Mouse (Mus musculus) liver, embryonic 13.5 days (tissue): Measurements from ENCODE around the gene Fbxo34. TPM values are rescaled to one million over a fixed set of nuclear protein-coding genes. Genes with fewer than 3 reads are reported as not detected.

Source experiments
- ATAC-seq: fragments of 200-750 bp; cut with Nextera tagmentation; 2 replicates; pipeline ENCODE4 v1.8.0; 2017; ENCODE audit warnings: low read depth, mild to moderate bottlenecking, moderate number of reproducible peaks, moderate library complexity
- DNase-seq: peaks from one replicate; pipeline ENCODE4 v3.0.0; 2022
- H3K27ac ChIP-seq: fragments of 300-500 bp; sonication (generic); 2 replicates; pipeline ENCODE4 v1.5.1; 2015; ENCODE audit warnings: moderate library complexity, mild to moderate bottlenecking, inconsistent platforms
- H3K27me3 ChIP-seq: fragments of 300-500 bp; sonication (generic); 2 replicates; pipeline ENCODE4 v1.6.1; 2015; ENCODE audit warnings: mild to moderate bottlenecking, inconsistent platforms
- H3K36me3 ChIP-seq: fragments of 300-500 bp; sonication (generic); 2 replicates; pipeline ENCODE4 v1.6.1; 2015; ENCODE audit warnings: mild to moderate bottlenecking, inconsistent platforms
- H3K4me1 ChIP-seq: fragments of 300-500 bp; sonication (generic); replicated peaks from 2 replicates; pipeline ENCODE4 v1.6.1; 2015; ENCODE audit warnings: inconsistent platforms
- H3K4me2 ChIP-seq: fragments of 300-500 bp; sonication (generic); 2 replicates; pipeline ENCODE4 v1.6.1; 2015; ENCODE audit warnings: inconsistent platforms, mild to moderate bottlenecking, moderate library complexity
- H3K4me3 ChIP-seq: fragments of 300-500 bp; sonication (generic); replicated peaks from 2 replicates; pipeline ENCODE4 v1.5.1; 2015; ENCODE audit warnings: mild to moderate bottlenecking, inconsistent platforms
- H3K9ac ChIP-seq: fragments of 300-500 bp; sonication (generic); 2 replicates; pipeline ENCODE4 v1.6.1; 2015; ENCODE audit warnings: mild to moderate bottlenecking, inconsistent platforms
- H3K9me3 ChIP-seq: fragments of 300-500 bp; sonication (generic); replicated peaks from 2 replicates; pipeline ENCODE4 v1.6.1; 2016; ENCODE audit warnings: inconsistent platforms
- WGBS: fragments of 180-500 bp; shearing (Covaris S2); methylation state at CpG from one replicate; pipeline ENCODE4 v1.1.7; 2015; ENCODE audit not compliant: insufficient replicate concordance; 5-methylcytosine and 5-hydroxymethylcytosine counted together
- polyA plus RNA-seq: library from polyadenylated mRNA; unstranded; fragments of >200 nt; fragmentation: Nextera tagmentation; extraction: Ambion mirVana; gene quantifications from 2 replicates; pipeline ENCODE4 v1.2.1, GENCODE M21; 2015

The Fbxo34 gene
- polyA plus RNA-seq, 1 experiment from 2014 or later: 36.3 TPM

GRCm38 (mm10) chr14:47497166-47497565 is 46.9 kb downstream of the Fbxo34 start:
- no peak for DNase-seq

GRCm38 (mm10) chr14:47498632-47499031 is 48.4 kb downstream of the Fbxo34 start:
- 55% methylated on average over 5 of the region's 5 CpGs for WGBS
- no peaks in the 10 kb centered on the region for H3K27me3 ChIP-seq
- peaks cover 34% of the 10 kb centered on the region for H3K4me1 ChIP-seq
- ATAC-seq (no peak), DNase-seq (no peak)
- H3K4me2 ChIP-seq: no peak overlapping the region
- no peak overlapping the region for H3K9ac ChIP-seq
- H3K9me3 ChIP-seq: no peaks in the 10 kb centered on the region
- no peak overlapping the region for H3K27ac ChIP-seq
- H3K36me3 ChIP-seq: peaks cover 20% of the 10 kb centered on the region
- no peak overlapping the region for H3K4me3 ChIP-seq

More at GRCm38 (mm10) chr14:47497166-47497565, 46.9 kb downstream of the Fbxo34 start:
- H3K36me3 ChIP-seq: peaks cover 21% of the 10 kb centered on the region
- no peaks in the 10 kb centered on the region for H3K9me3 ChIP-seq
- no peak overlapping the region for H3K9ac ChIP-seq
- H3K27ac ChIP-seq: no peak overlapping the region
- H3K4me2 ChIP-seq: no peak overlapping the region
- WGBS: 57% methylated on average over 3 of the region's 3 CpGs
- ATAC-seq: no peak
- no peaks in the 10 kb centered on the region for H3K27me3 ChIP-seq
- H3K4me1 ChIP-seq: peaks cover 37% of the 10 kb centered on the region
- H3K4me3 ChIP-seq: no peak overlapping the region

- Histone ChIP-seq H3K9me3 (no peaks in the 10 kb centered on the region), H3K27me3 (no peaks in the 10 kb centered on the region), H3K4me1 (peaks cover 8% of the 10 kb centered on the region), H3K4me2 (no peak overlapping the region), H3K9ac (no peak overlapping the region), H3K36me3 (peaks cover 52% of the 10 kb centered on the region), H3K27ac (no peak overlapping the region), H3K4me3 (no peak overlapping the region)
- ATAC-seq: no peak
- 81% methylated on average over 3 of the region's 3 CpGs for WGBS
- DNase-seq: no peak
These were observed 53.8 kb downstream of the Fbxo34 start for GRCm38 (mm10) chr14:47504036-47504435.

- 87% methylated on average over 5 of the region's 5 CpGs for WGBS
- Histone ChIP-seq H3K36me3 (peaks cover 45% of the 10 kb centered on the region), H3K4me2 (no peak overlapping the region), H3K27me3 (no peaks in the 10 kb centered on the region), H3K9ac (no peak overlapping the region), H3K4me1 (peaks cover 21% of the 10 kb centered on the region), H3K4me3 (no peak overlapping the region), H3K9me3 (no peaks in the 10 kb centered on the region), H3K27ac (no peak overlapping the region; the same call in 1 of the 2 replicates)
- DNase-seq (no peak), ATAC-seq (no peak)
These were observed 56.5 kb downstream of the Fbxo34 start for GRCm38 (mm10) chr14:47506676-47507075.

GRCm38 (mm10) chr14:47508035-47508434 is 57.8 kb downstream of the Fbxo34 start:
- Histone ChIP-seq H3K4me2 (no peak overlapping the region), H3K9ac (no peak overlapping the region), H3K27me3 (no peaks in the 10 kb centered on the region), H3K9me3 (no peaks in the 10 kb centered on the region), H3K4me3 (no peak overlapping the region), H3K4me1 (peaks cover 27% of the 10 kb centered on the region), H3K27ac (no peak overlapping the region), H3K36me3 (peaks cover 43% of the 10 kb centered on the region)
- DNase-seq: no peak
- ATAC-seq: no peak

GRCm38 (mm10) chr14:47510244-47510643 is 60.0 kb downstream of the Fbxo34 start:
- no peak overlapping the region for H3K4me2 ChIP-seq
- H3K27ac ChIP-seq: no peak overlapping the region
- no peak overlapping the region for H3K4me3 ChIP-seq
- peaks cover 43% of the 10 kb centered on the region for H3K4me1 ChIP-seq
- H3K36me3 ChIP-seq: peaks cover 35% of the 10 kb centered on the region
- WGBS: 86% methylated on average over 4 of the region's 4 CpGs
- H3K9me3 ChIP-seq: no peaks in the 10 kb centered on the region
- DNase-seq (no peak), ATAC-seq (no peak)
- no peak overlapping the region for H3K9ac ChIP-seq
- H3K27me3 ChIP-seq: no peaks in the 10 kb centered on the region

- Histone ChIP-seq H3K27ac (peak overlapping the region; percentile 92), H3K9ac (no peak overlapping the region), H3K9me3 (no peaks in the 10 kb centered on the region), H3K4me2 (no peak overlapping the region), H3K36me3 (peaks cover 27% of the 10 kb centered on the region), H3K27me3 (no peaks in the 10 kb centered on the region), H3K4me1 (peaks cover 76% of the 10 kb centered on the region), H3K4me3 (no peak overlapping the region)
- WGBS: 78% methylated on average over 3 of the region's 3 CpGs
- DNase-seq: no peak
- ATAC-seq: no peak
These were observed 63.4 kb downstream of the Fbxo34 start for GRCm38 (mm10) chr14:47513606-47514005.

- Histone ChIP-seq H3K9me3 (no peaks in the 10 kb centered on the region), H3K4me3 (no peak overlapping the region; the same call in 1 of the 2 replicates), H3K27me3 (no peaks in the 10 kb centered on the region), H3K4me1 (peaks cover 89% of the 10 kb centered on the region), H3K9ac (peak overlapping the region; percentile 64), H3K27ac (peak overlapping the region; percentile 92), H3K4me2 (peak overlapping the region; percentile 43), H3K36me3 (peaks cover 19% of the 10 kb centered on the region; the same call in 1 of the 2 replicates)
- ATAC-seq (peak; percentile 53), DNase-seq (no peak)
- WGBS: 35% methylated on average over 7 of the region's 7 CpGs
These were observed 64.7 kb downstream of the Fbxo34 start for GRCm38 (mm10) chr14:47514816-47515453.

- Histone ChIP-seq H3K27me3 (no peaks in the 10 kb centered on the region), H3K9me3 (no peaks in the 10 kb centered on the region), H3K9ac (peak overlapping the region; percentile 64), H3K27ac (peak overlapping the region; percentile 92), H3K36me3 (peaks cover 19% of the 10 kb centered on the region; the same call in 1 of the 2 replicates), H3K4me2 (peak overlapping the region; percentile 43), H3K4me1 (peaks cover 94% of the 10 kb centered on the region), H3K4me3 (no peak overlapping the region; the same call in 1 of the 2 replicates)
- WGBS: 27% methylated on average over 8 of the region's 8 CpGs
- ATAC-seq: peak; percentile 84
- peak; percentile 58 for DNase-seq
These were observed 65.4 kb downstream of the Fbxo34 start for GRCm38 (mm10) chr14:47515636-47516035.

- H3K36me3 ChIP-seq: peaks cover 19% of the 10 kb centered on the region; the same call in 1 of the 2 replicates
- no peaks in the 10 kb centered on the region for H3K27me3 ChIP-seq
- no peak for DNase-seq
- 0 out of 2 replicates have a peak overlapping the region, but pooled peaks have one; percentile 1 for H3K9ac ChIP-seq
- WGBS: 80% methylated on average over 6 of the region's 6 CpGs
- no peaks in the 10 kb centered on the region for H3K9me3 ChIP-seq
- no peak overlapping the region for H3K4me3 ChIP-seq
- no peak for ATAC-seq
- no peak overlapping the region for H3K4me2 ChIP-seq
- peaks cover 95% of the 10 kb centered on the region for H3K4me1 ChIP-seq
- peak overlapping the region; percentile 92 for H3K27ac ChIP-seq
These were observed 66.5 kb downstream of the Fbxo34 start for GRCm38 (mm10) chr14:47516755-47517154.

- Histone ChIP-seq H3K27me3 (no peaks in the 10 kb centered on the region), H3K27ac (peak overlapping the region; percentile 98), H3K9me3 (no peaks in the 10 kb centered on the region), H3K9ac (peak overlapping the region; percentile 14; the same call in 1 of the 2 replicates), H3K4me3 (no peak overlapping the region), H3K4me1 (peaks cover 93% of the 10 kb centered on the region), H3K36me3 (peaks cover 13% of the 10 kb centered on the region; the same call in 1 of the 2 replicates), H3K4me2 (no peak overlapping the region)
- no peak for ATAC-seq
- 90% methylated on average over 6 of the region's 6 CpGs for WGBS
- no peak for DNase-seq
These were observed 68.4 kb downstream of the Fbxo34 start for GRCm38 (mm10) chr14:47518619-47519018.
